Mouse (Mus musculus): Measurements from ENCODE around the gene Papola. TPM values are rescaled to one million over a fixed set of nuclear protein-coding genes. Genes with fewer than 3 reads are reported as not detected.

Gene Papola
- 100 to 1,000 TPM; 160 to 183 TPM for total RNA-seq (2023)

DNA sequence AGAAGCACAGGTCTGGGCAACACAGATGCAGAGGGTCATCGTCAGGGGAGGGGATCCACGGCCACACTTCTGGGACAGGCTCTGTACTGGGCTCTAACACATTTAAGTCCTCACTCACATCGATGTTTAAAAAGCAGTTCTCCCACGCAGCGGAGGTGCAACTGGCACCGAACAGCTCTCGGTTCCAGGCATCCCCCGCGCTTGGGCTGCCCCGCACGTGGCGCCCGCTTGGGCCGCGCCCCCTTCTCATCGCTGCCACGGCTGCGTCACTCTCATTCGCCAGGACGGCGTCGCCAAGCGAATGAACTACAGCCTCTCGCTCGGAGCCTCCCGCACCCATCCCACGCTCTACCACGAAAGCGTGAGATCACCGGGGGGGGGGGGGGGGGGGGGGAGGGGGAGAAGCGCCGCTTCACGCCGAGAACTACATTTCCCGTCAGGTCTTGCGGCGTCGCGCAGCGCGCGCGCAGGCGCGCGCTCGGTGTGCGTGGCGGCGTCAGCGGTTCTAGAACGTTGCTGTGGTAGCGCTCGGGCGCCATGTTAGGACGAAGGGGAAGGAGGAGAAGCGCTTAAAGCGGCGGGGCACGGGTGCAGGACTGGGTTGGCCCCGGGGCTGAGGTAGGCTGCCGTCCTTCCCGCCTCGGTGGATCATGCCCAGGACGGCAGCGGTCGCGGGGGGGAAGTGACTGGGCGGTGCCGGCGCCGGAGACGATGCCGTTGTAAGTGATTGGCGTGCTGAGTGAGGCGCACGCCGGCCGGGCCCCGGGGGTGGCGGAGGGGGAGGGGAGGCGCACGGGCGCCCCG, at the start of gene Papola:
Gene Papola, plus strand, starts transcription at position 499 of the 804 bp plus-strand sequence.

Other genes starting within 250 kb of the Papola start
- not detected for gene Bdkrb2, start 221.5 kb upstream of the Papola start, total RNA-seq (2023)
- not detected for gene Bdkrb1, start 181.6 kb upstream of the Papola start, total RNA-seq (2023)
- gene Gskip, start 99.9 kb upstream of the Papola start, total RNA-seq (2023): 10 to 100 TPM; 10.9 to 12.6 TPM
- gene Atg2b, start 99.5 kb upstream of the Papola start, total RNA-seq (2023): 10 to 100 TPM; 24.5 to 27.4 TPM
- gene Ak7, start 78.7 kb upstream of the Papola start, total RNA-seq (2023): not detected
- 10 to 100 TPM; 62.1 to 65.1 TPM for gene Vrk1, start 225.5 kb downstream of the Papola start, total RNA-seq (2023)